Mouse (Mus musculus) CD4-positive helper T cell, adult 2 months (primary cell): ENCODE results near the gene Tgfbr3l.

Source experiments
- DNase-seq: peaks from one replicate; pipeline ENCODE4 v3.0.0-alpha.2; 2012; ENCODE audit warnings: low read depth, missing footprints, low spot score

Gene Tgfbr3l

GRCm38 (mm10) chr8:4247951-4248540, at the start of gene Tgfbr3l:
TSS of gene Tgfbr3l (plus strand) at chr8:4248214.
- DNase-seq: no peak

- no peak for DNase-seq
These were observed 46.7 kb upstream of the Tgfbr3l start for GRCm38 (mm10) chr8:4201321-4201720.

- no peak for DNase-seq
These were observed 42.5 kb upstream of the Tgfbr3l start for GRCm38 (mm10) chr8:4205246-4206123.

- DNase-seq: no peak
These were observed 41.6 kb upstream of the Tgfbr3l start for GRCm38 (mm10) chr8:4206182-4207015.

- DNase-seq: no peak
These were observed 41.0 kb upstream of the Tgfbr3l start for GRCm38 (mm10) chr8:4207016-4207350.

- no peak for DNase-seq
These were observed 36.9 kb upstream of the Tgfbr3l start for GRCm38 (mm10) chr8:4211097-4211496.

GRCm38 (mm10) chr8:4212809-4213209, 35.2 kb upstream of the Tgfbr3l start:
- DNase-seq: peak; percentile 30

- DNase-seq: peak; percentile 51
These were observed 34.6 kb upstream of the Tgfbr3l start for GRCm38 (mm10) chr8:4213210-4214005.

- DNase-seq: peak; percentile 84
These were observed 33.7 kb upstream of the Tgfbr3l start for GRCm38 (mm10) chr8:4214006-4214980.

- no peak for DNase-seq
These were observed 31.7 kb upstream of the Tgfbr3l start for GRCm38 (mm10) chr8:4216296-4216695.

GRCm38 (mm10) chr8:4216791-4217621, 31.0 kb upstream of the Tgfbr3l start, which contains the start of gene Prr36:
TSS of gene Prr36 (minus strand) at chr8:4217459.
- peak; percentile 22 for DNase-seq

- no peak for DNase-seq
These were observed 28.4 kb upstream of the Tgfbr3l start for GRCm38 (mm10) chr8:4219617-4220016.

- no peak for DNase-seq
These were observed 26.0 kb upstream of the Tgfbr3l start for GRCm38 (mm10) chr8:4222059-4222458.

GRCm38 (mm10) chr8:4226323-4226722, 21.7 kb upstream of the Tgfbr3l start:
- no peak for DNase-seq

- no peak for DNase-seq
These were observed 21.2 kb upstream of the Tgfbr3l start, which contains the start of gene Lrrc8e for GRCm38 (mm10) chr8:4226739-4227347. TSS of gene Lrrc8e (plus strand) at chr8:4226827.

GRCm38 (mm10) chr8:4227919-4228318, 20.1 kb upstream of the Tgfbr3l start:
- no peak for DNase-seq

GRCm38 (mm10) chr8:4229784-4230183, 18.2 kb upstream of the Tgfbr3l start:
- no peak for DNase-seq

GRCm38 (mm10) chr8:4230612-4231351, 17.2 kb upstream of the Tgfbr3l start:
- no peak for DNase-seq
